Comparison of ENCODE assay signal across 20 mouse cellular contexts in genomic region chr2:157718441-157718840, GRCm38 (mm10). TPM values are rescaled to one million over a fixed set of nuclear protein-coding genes. Genes with fewer than 3 reads are reported as not detected.
DNase-seq lines count a peak whose midpoint lies in the region; ATAC-seq and TF ChIP-seq lines count a peak whose summit lies in the region.
"Had no signal": no experiment of that assay in that cellular context is flagged by ENCODE, and none has a peak within 500 bp of the region (broad histone marks: within the 10 kb centered on the region; RNA-seq: fewer than 3 reads in every experiment).

No protein-coding gene starts in this region.

- H3K27ac ChIP-seq in kidney, embryonic 15.5 days: 0 out of 2 replicates have a peak overlapping the region, but pooled peaks have one; percentile 67
- H3K27ac ChIP-seq in limb, embryonic 14.5 days (replicated peaks; ENCODE audit: low read depth, low read length): no peak overlapping the region
- H3K27ac ChIP-seq: embryonic facial prominence, embryonic 13.5 days; forebrain, embryonic 13.5 days; heart, adult 2 months; heart, embryonic 15.5 days; hindbrain, embryonic 13.5 days; hindbrain, postnatal 0 days had no signal

- H3K4me2 ChIP-seq in kidney, embryonic 15.5 days: no peak overlapping the region
- H3K4me2 ChIP-seq in limb, embryonic 14.5 days (replicated peaks; ENCODE audit: low read depth, low read length, severe bottlenecking): no peak overlapping the region
- H3K4me2 ChIP-seq: embryonic facial prominence, embryonic 13.5 days; forebrain, embryonic 13.5 days; heart, embryonic 11.5 days; heart, embryonic 15.5 days; hindbrain, embryonic 13.5 days had no signal

- peaks cover 28% of the 10 kb centered on the region for H3K4me1 ChIP-seq in kidney, embryonic 15.5 days
- no peaks in the 10 kb centered on the region for H3K4me1 ChIP-seq in limb, embryonic 14.5 days (ENCODE audit: control insufficient read depth, insufficient read depth, low read length)

- H3K9me3 ChIP-seq in kidney, embryonic 15.5 days (replicated peaks): no peaks in the 10 kb centered on the region
- no peaks in the 10 kb centered on the region for H3K9me3 ChIP-seq in limb, embryonic 14.5 days (ENCODE audit: control insufficient read depth, low read length)
- H3K9me3 ChIP-seq: embryonic facial prominence, embryonic 13.5 days; heart, embryonic 15.5 days; hindbrain, embryonic 13.5 days had no signal

- no peak overlapping the region for H3K9ac ChIP-seq in kidney, embryonic 15.5 days
- no peak overlapping the region for H3K9ac ChIP-seq in limb, embryonic 14.5 days (ENCODE audit: low read depth, low read length, severe bottlenecking)
- H3K9ac ChIP-seq: embryonic facial prominence, embryonic 13.5 days; forebrain, embryonic 13.5 days; forebrain, postnatal 0 days; heart, embryonic 15.5 days; hindbrain, embryonic 13.5 days had no signal

- no peak for DNase-seq in kidney, adult 11 months
- DNase-seq in lung, postnatal 36 days: peak; percentile 5
- no peak for DNase-seq in lung, adult 18-20 months
- peak; percentile 72 for DNase-seq in NIH3T3 (ENCODE audit: low read depth)
- DNase-seq in limb, embryonic 14.5 days (ENCODE audit: low spot score): no peak
- no peak for DNase-seq in layer of hippocampus, postnatal 14 days (ENCODE audit: low spot score in 2 of 2)
- DNase-seq: adrenal gland, postnatal 14 days; cerebellum, adult 11-12 months; cerebellum, adult 9-11 months; forebrain, postnatal 0 days; gastrocnemius, postnatal 14 days; heart, adult 2 months; heart, postnatal 14 days had no signal

- H3K36me3 ChIP-seq in kidney, embryonic 15.5 days: no peaks in the 10 kb centered on the region
- no peaks in the 10 kb centered on the region for H3K36me3 ChIP-seq in limb, embryonic 14.5 days (ENCODE audit: control insufficient read depth, insufficient read depth, low read length)
- H3K36me3 ChIP-seq: embryonic facial prominence, embryonic 13.5 days; heart, embryonic 15.5 days; hindbrain, embryonic 13.5 days had no signal

- H3K4me3 ChIP-seq in kidney, embryonic 15.5 days (replicated peaks): no peak overlapping the region
- H3K4me3 ChIP-seq in limb, embryonic 14.5 days (replicated peaks; ENCODE audit: low read length): no peak overlapping the region
- H3K4me3 ChIP-seq: embryonic facial prominence, embryonic 13.5 days; forebrain, embryonic 13.5 days; heart, adult 2 months; heart, embryonic 15.5 days; hindbrain, embryonic 13.5 days had no signal

- ATAC-seq in kidney, embryonic 15.5 days (replicated peaks; ENCODE audit: low FRiP score): no peak
- 0 out of 2 replicates have a peak, but pooled peaks have one; percentile 9 for ATAC-seq in limb, embryonic 14.5 days (ENCODE audit: low FRiP score, low read depth)
- ATAC-seq: forebrain, embryonic 13.5 days; forebrain, postnatal 0 days; hindbrain, postnatal 0 days had no signal

- no peaks in the 10 kb centered on the region for H3K27me3 ChIP-seq in kidney, embryonic 15.5 days
- no peaks in the 10 kb centered on the region for H3K27me3 ChIP-seq in limb, embryonic 14.5 days (ENCODE audit: control insufficient read depth, insufficient read depth, low read length)
- H3K27me3 ChIP-seq: embryonic facial prominence, embryonic 13.5 days; forebrain, embryonic 13.5 days; hindbrain, embryonic 13.5 days had no signal

- TF ChIP-seq POLR2A in limb, embryonic 14.5 days (IDR thresholded peaks at IDR 0.05; ENCODE audit: borderline replicate concordance, extremely low read depth, insufficient read depth, insufficient read length): no peak

- 48% methylated on average over 4 of the region's 4 CpGs for WGBS in kidney, embryonic 15.5 days
- 33% methylated on average over 4 of the region's 4 CpGs for WGBS in limb, embryonic 14.5 days

RNA-seq across cellular contexts. Expression of gene Ctnnbl1, which starts 18.8 kb away (rescaled TPM):
- polyA plus RNA-seq in kidney, embryonic 15.5 days (2015; fragmentation: Nextera tagmentation; extraction: Ambion mirVana): 72.7 and 75.3 TPM in 2 replicates
- polyA plus RNA-seq in limb, embryonic 14.5 days (2012; rRNA removed): 38.8 and 40.3 TPM in 2 replicates
- polyA plus RNA-seq in limb, embryonic 14.5 days (2014; fragmentation: Nextera tagmentation; extraction: Ambion mirVana): 55.6 and 62.9 TPM in 2 replicates
- 10 to 100 TPM; 24.4 to 26.9 TPM for total RNA-seq in layer of hippocampus, postnatal 14 days (2021)

Comparison
In these comparisons a context has a peak if more than half of its experiments do, and no peak if none do; other contexts are left out.
1. DNase-seq: peak in lung, postnatal 36 days (single experiment) and NIH3T3 (single experiment); none in kidney, adult 11 months (single experiment), lung, adult 18-20 months (0 of 2), limb, embryonic 14.5 days (single experiment) and layer of hippocampus, postnatal 14 days (0 of 2).